Mouse (Mus musculus) spleen, adult 2 months (tissue): ENCODE results near the gene Arrb1. TPM values are rescaled to one million over a fixed set of nuclear protein-coding genes. Genes with fewer than 3 reads are reported as not detected.

ENCODE experiments used
- DNase-seq, 2 experiments: peaks; one replicate each; pipeline versions ENCODE4 v3.0.0 to v3.0.0-alpha.2; 2012 to 2021; ENCODE audit warnings: low spot score in 2 of 2, low read depth in 1 of 2
- H3K27ac ChIP-seq: fragments of 200-500 bp; 2 replicates; pipeline ENCODE4 v1.5.1; 2012; ENCODE audit warnings: low read length, inconsistent platforms; ENCODE audit not compliant: insufficient read depth
- H3K27me3 ChIP-seq: fragments of 200-500 bp; 2 replicates; pipeline ENCODE4 v1.6.1; 2012; ENCODE audit warnings: mild to moderate bottlenecking, moderate library complexity, low read length, inconsistent platforms; ENCODE audit not compliant: control insufficient read depth, insufficient read depth
- H3K36me3 ChIP-seq: fragments of 200-500 bp; 2 replicates; pipeline ENCODE4 v1.6.1; 2012; ENCODE audit warnings: mild to moderate bottlenecking, low read length, inconsistent platforms; ENCODE audit not compliant: control insufficient read depth, insufficient read depth
- H3K4me1 ChIP-seq: fragments of 200-500 bp; 2 replicates; pipeline ENCODE4 v1.6.1; 2011; ENCODE audit warnings: inconsistent platforms; ENCODE audit not compliant: control insufficient read depth, insufficient read depth, insufficient read length
- H3K4me3 ChIP-seq: fragments of 200-500 bp; 2 replicates; pipeline ENCODE4 v1.5.1; 2011; ENCODE audit warnings: mild to moderate bottlenecking, inconsistent platforms; ENCODE audit not compliant: insufficient read depth, insufficient read length; ENCODE audit errors: extremely low read depth
- CTCF ChIP-seq: fragments of 200-500 bp; IDR thresholded peaks from 2 replicates; pipeline ENCODE4 v1.5.1; 2011; ENCODE audit warnings: mild to moderate bottlenecking, inconsistent platforms; ENCODE audit not compliant: insufficient read depth, insufficient read length, insufficient replicate concordance; ENCODE audit errors: extremely low read depth
- POLR2A ChIP-seq: fragments of 200-500 bp; IDR thresholded peaks from 2 replicates; pipeline ENCODE4 v1.6.1; 2011; ENCODE audit warnings: low read depth, low read length, inconsistent platforms
- WGBS: fragments of 180-500 bp; shearing (Covaris S2); methylation state at CpG from one replicate; pipeline ENCODE4 v1.1.7; 2018; 5-methylcytosine and 5-hydroxymethylcytosine counted together
- polyA plus RNA-seq: library from polyadenylated mRNA; depleted of rRNA; stranded (reverse); fragments of >200 nt; gene quantifications from 2 replicates; pipeline ENCODE4 v1.2.3, GENCODE M21; 2012

Gene Arrb1
- polyA plus RNA-seq, 1 experiment = 64.6 TPM

GRCm38 (mm10) chr7:99537183-99537756 is 2.0 kb downstream of the Arrb1 start:
- Histone ChIP-seq H3K27me3 (no peaks in the 10 kb centered on the region), H3K4me3 (peak overlapping the region; percentile 4; the same call in 1 of the 2 replicates), H3K36me3 (no peaks in the 10 kb centered on the region), H3K4me1 (peaks cover 3% of the 10 kb centered on the region; the same call in 1 of the 2 replicates), H3K27ac (no peak overlapping the region)
- DNase-seq = no peak
- 74% methylated on average over 5 of the region's 5 CpGs for WGBS
- TF ChIP-seq CTCF = no peak
- no peak for TF ChIP-seq POLR2A

GRCm38 (mm10) chr7:99538421-99538820 is 3.2 kb downstream of the Arrb1 start:
- Histone ChIP-seq H3K4me3 (no peak overlapping the region), H3K27ac (no peak overlapping the region), H3K36me3 (no peaks in the 10 kb centered on the region), H3K4me1 (peaks cover 3% of the 10 kb centered on the region; the same call in 1 of the 2 replicates), H3K27me3 (no peaks in the 10 kb centered on the region)
- WGBS = 91% methylated on average over 4 of the region's 4 CpGs
- TF ChIP-seq CTCF = no peak
- TF ChIP-seq POLR2A = no peak
- DNase-seq = no peak

GRCm38 (mm10) chr7:99539201-99539891 is 4.1 kb downstream of the Arrb1 start:
- no peaks in the 10 kb centered on the region for H3K36me3 ChIP-seq
- H3K4me1 ChIP-seq = peaks cover 3% of the 10 kb centered on the region; the same call in 1 of the 2 replicates
- no peak overlapping the region; the same call in 1 of the 2 replicates for H3K27ac ChIP-seq
- 46% methylated on average over 8 of the region's 8 CpGs for WGBS
- no peak overlapping the region for H3K4me3 ChIP-seq
- DNase-seq = no peak
- no peak for TF ChIP-seq POLR2A
- no peak for TF ChIP-seq CTCF
- no peaks in the 10 kb centered on the region for H3K27me3 ChIP-seq

DNA sequence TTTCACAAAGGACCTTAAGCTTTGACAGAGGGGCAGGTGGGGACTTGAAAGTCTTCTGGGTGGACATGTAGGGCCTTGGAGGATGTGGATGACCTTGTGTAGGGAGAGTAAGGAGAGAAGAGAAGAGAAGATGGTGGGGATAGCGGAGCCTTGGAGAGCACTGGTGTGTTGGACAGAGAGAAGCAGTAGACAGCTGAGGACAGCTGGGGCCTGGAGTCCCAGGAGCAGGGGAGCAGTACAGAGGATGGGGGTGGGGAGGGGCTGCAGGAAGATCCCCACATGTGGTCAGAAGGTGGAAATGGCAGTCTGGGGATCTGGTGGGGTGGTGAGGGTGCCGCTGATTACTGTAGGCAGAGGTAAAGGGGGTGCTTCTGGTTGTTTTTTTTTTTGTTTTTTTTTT is 4.8 kb downstream of the Arrb1 start:
- Histone ChIP-seq H3K4me1 (peaks cover 4% of the 10 kb centered on the region; the same call in 1 of the 2 replicates), H3K27me3 (no peaks in the 10 kb centered on the region), H3K27ac (no peak overlapping the region; the same call in 1 of the 2 replicates), H3K4me3 (no peak overlapping the region), H3K36me3 (no peaks in the 10 kb centered on the region)
- no peak for DNase-seq
- WGBS = 62% methylated on average over 2 of the region's 2 CpGs
- TF ChIP-seq CTCF (no peak), POLR2A (no peak)

GRCm38 (mm10) chr7:99541204-99541603 is 5.9 kb downstream of the Arrb1 start:
- 65% methylated on average over 5 of the region's 5 CpGs for WGBS
- Histone ChIP-seq H3K4me1 (peaks cover 14% of the 10 kb centered on the region), H3K4me3 (no peak overlapping the region), H3K27ac (no peak overlapping the region), H3K27me3 (no peaks in the 10 kb centered on the region), H3K36me3 (no peaks in the 10 kb centered on the region)
- DNase-seq = no peak
- no peak for TF ChIP-seq CTCF
- no peak for TF ChIP-seq POLR2A

DNA sequence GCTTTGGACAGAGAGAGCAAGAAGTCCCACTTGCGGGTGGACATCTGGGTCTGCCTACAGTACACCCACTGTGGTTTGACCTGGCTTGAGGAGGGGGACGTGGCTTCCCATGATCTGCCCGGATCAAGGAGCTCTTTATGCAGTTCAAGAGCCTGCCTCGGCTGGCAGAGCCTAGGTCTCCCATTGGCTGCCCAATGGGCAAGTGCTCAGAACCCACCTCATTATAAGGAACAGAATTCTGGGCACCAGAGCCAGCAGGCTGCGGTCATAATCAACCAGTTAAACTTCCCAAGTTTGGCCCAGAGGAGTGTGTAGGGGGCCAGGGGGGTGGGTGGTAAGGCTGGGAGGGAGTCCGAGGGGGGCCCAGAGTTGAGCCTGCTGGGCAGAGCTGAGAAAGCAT is 9.0 kb downstream of the Arrb1 start:
- H3K36me3 ChIP-seq = no peaks in the 10 kb centered on the region
- no peak for TF ChIP-seq POLR2A
- TF ChIP-seq CTCF = no peak
- H3K4me1 ChIP-seq = peaks cover 20% of the 10 kb centered on the region
- no peak for DNase-seq
- H3K27me3 ChIP-seq = no peaks in the 10 kb centered on the region
- WGBS = 68% methylated on average over 6 of the region's 6 CpGs
- no peak overlapping the region for H3K27ac ChIP-seq
- H3K4me3 ChIP-seq = no peak overlapping the region
